Mouse (Mus musculus) liver, embryonic 14.5 days (tissue): ENCODE data around the gene Vax1.

Experiments
- CTCF ChIP-seq: IDR thresholded peaks from 2 replicates; pipeline ENCODE4 v1.5.1; 2016; ENCODE audit warnings: antibody characterized with exemption, low read depth, control low read depth
- EP300 ChIP-seq: IDR thresholded peaks from 2 replicates; pipeline ENCODE4 v1.6.1; 2016; ENCODE audit warnings: antibody characterized with exemption, low read depth

DNA sequence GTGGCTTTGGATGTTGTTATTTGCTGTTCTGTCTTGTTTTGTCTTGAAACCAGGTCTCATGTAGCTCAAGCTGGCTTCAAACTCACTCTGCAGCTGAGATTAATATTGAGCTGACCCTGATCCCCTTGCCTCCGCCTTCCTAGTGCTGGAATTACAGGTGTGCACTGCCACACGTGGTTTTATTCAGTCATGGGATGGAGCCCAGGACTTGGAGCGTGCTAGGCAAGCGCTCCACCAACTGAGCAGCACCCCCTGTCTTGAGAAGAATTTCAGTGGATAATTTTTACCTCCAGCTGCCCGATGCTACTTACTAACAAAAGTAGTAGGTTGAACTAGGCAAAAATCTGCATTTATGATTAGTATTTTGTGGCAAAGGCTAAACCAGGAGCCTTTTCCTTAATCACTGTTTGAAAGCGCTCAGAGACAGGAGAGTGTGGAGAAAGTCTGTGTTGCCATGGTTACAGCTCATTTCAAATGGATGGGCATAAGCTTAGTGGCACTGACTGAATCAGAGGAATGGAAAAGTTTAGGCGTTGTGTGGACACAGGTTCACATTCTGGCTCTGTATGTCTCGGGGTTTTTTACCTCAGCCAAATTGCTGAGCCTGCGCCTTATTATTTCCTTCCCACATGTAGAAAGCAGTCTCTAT is 24.2 kb downstream of the Vax1 start:
- TF ChIP-seq EP300 (no peak), CTCF (no peak)
